Mouse (Mus musculus): ENCODE results near the gene Fcrl6. TPM values are rescaled to one million over a fixed set of nuclear protein-coding genes. Genes with fewer than 3 reads are reported as not detected.

Gene Fcrl6
- polyA plus RNA-seq, 1 experiment: not detected

DNA sequence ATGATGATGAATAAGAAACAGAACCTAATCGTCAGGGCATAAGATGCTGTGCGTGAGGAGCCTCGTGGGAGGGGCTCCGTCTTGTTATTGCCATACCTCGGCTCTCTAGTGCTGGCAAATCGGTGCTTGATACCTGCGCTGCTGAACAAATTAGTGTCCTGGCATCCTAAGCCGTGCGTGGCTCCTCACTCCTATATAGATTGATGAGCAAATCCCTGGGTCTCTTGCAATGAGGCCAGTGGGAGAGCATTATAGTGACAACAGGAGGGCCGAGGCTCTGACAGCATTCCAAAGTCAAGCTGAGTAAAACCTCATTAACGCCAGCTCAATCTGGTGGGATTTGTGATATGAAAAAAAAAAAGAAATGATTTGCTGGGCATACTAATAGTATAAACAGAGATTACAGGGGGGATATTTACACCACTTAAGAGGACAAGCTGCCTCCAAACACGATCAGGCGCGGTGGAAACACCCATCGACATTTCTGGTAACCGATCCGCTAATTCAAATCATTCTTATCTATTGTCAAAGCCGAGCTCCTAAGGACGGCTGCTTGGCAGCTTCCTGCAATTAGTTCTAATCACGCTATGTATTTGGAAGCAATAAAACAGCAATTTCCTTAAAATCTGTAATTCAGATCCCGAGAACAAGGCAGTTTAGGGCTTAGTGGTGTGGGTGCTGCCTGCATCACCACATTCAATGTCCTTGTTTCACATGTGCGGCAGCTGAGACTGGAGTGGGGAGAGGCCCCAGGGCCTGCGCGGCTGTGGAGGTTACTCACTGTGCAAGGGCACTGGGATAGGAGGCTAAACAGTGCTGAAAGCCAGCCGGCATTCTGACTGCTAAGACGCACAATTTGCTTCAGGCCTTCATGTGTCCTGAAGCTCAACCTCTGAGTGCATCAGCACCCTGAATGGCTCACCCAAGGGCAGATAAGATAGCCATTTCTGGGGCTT lies 16.5 kb downstream of the Fcrl6 start:
- no peak overlapping the region for H3K4me3 ChIP-seq (ENCODE audit: insufficient read depth, low read depth, low read length)
- WGBS: 44% methylated on average over 26 of the region's 26 CpGs
- no peak for DNase-seq
- TF ChIP-seq POLR2A (IDR thresholded peaks at IDR 0.05; ENCODE audit: low read depth, low read length) (no peak), CTCF (conservative IDR thresholded peaks at IDR 0.05; ENCODE audit: insufficient read depth, insufficient read length, low read depth, low read length) (no peak)
- no peaks in the 10 kb centered on the region for H3K27me3 ChIP-seq (replicated peaks; ENCODE audit: control insufficient read depth, insufficient read depth, low read length)
- H3K4me1 ChIP-seq (ENCODE audit: control insufficient read depth, insufficient read depth, low read length): no peaks in the 10 kb centered on the region
- no peaks in the 10 kb centered on the region for H3K36me3 ChIP-seq (ENCODE audit: control insufficient read depth, insufficient read depth, low read length)
- H3K27ac ChIP-seq (ENCODE audit: insufficient read depth, low read depth, low read length): no peak overlapping the region

DNA sequence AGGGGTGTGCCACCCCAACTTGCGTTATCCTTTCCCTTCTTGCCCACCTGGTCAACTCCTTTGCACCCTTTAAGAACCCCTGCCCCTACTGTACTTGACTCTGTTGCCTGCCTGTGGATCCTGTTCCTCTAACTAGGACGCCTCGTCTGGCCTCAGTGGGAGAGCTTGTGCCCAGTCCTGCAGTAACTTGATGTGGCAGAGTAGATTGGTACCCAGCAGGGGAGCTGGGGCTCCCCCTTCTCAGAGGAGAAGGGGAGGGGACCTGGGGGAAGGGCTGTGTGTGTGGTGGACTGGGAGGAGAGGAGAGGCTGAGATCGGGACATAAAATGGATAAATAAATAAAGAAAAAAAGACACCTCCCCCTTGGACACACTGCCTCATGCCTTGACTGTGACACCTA lies 17.3 kb downstream of the Fcrl6 start:
- no peak overlapping the region for H3K4me3 ChIP-seq (ENCODE audit: insufficient read depth, low read depth, low read length)
- 47% methylated on average over 4 of the region's 4 CpGs for WGBS
- H3K36me3 ChIP-seq (ENCODE audit: control insufficient read depth, insufficient read depth, low read length): no peaks in the 10 kb centered on the region
- no peaks in the 10 kb centered on the region for H3K27me3 ChIP-seq (replicated peaks; ENCODE audit: control insufficient read depth, insufficient read depth, low read length)
- DNase-seq: no peak
- H3K4me1 ChIP-seq (ENCODE audit: control insufficient read depth, insufficient read depth, low read length): no peaks in the 10 kb centered on the region
- TF ChIP-seq CTCF (conservative IDR thresholded peaks at IDR 0.05; ENCODE audit: insufficient read depth, insufficient read length, low read depth, low read length) (no peak), POLR2A (IDR thresholded peaks at IDR 0.05; ENCODE audit: low read depth, low read length) (no peak)
- no peak overlapping the region for H3K27ac ChIP-seq (ENCODE audit: insufficient read depth, low read depth, low read length)

DNA sequence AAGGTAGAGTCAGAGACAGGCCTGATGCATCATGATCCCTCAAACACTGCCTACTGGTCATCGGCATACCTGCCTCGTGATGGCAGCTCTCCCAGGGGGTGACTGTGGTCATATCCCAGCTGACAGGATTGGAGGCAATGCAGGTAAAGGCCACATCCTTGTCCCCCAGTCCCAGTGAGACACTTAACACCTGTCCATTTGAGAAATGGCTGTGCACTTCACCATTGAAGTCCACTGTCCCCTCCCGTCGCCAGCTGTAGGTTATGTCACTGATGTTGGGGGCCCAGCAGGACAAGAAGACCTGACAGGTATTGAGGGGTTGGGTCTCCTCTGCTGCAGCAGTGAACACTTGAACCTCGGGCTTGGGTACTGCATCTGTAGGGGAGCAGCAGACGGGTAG lies 18.1 kb downstream of the Fcrl6 start:
- Histone ChIP-seq H3K4me3 (ENCODE audit: insufficient read depth, low read depth, low read length) (no peak overlapping the region), H3K27me3 (replicated peaks; ENCODE audit: control insufficient read depth, insufficient read depth, low read length) (no peaks in the 10 kb centered on the region), H3K27ac (ENCODE audit: insufficient read depth, low read depth, low read length) (no peak overlapping the region), H3K4me1 (ENCODE audit: control insufficient read depth, insufficient read depth, low read length) (no peaks in the 10 kb centered on the region), H3K36me3 (ENCODE audit: control insufficient read depth, insufficient read depth, low read length) (no peaks in the 10 kb centered on the region)
- TF ChIP-seq POLR2A (IDR thresholded peaks at IDR 0.05; ENCODE audit: low read depth, low read length): no peak
- no peak for TF ChIP-seq CTCF (conservative IDR thresholded peaks at IDR 0.05; ENCODE audit: insufficient read depth, insufficient read length, low read depth, low read length)
- WGBS: 84% methylated on average over 6 of the region's 6 CpGs
- no peak for DNase-seq

DNA sequence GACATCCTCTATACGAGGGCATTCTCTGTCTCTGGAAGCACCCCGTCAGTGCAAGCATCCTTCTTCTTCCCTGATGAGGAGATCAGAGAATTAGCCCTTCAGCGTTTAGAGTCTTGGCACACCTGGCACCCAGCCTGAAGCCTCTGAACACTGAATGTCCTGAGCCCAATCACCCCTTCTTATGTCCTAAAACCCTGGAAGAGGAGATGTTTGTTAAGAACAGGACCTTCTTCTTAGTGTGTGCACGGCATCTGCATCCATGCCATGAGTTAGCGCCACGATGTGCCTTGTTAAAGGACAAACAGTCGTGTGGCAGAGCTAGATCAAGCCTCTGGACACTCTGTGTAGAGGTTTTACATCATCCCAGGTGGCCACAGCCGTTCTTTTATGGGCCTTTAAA lies 19.9 kb downstream of the Fcrl6 start:
- Histone ChIP-seq H3K27me3 (replicated peaks; ENCODE audit: control insufficient read depth, insufficient read depth, low read length) (no peaks in the 10 kb centered on the region), H3K27ac (ENCODE audit: insufficient read depth, low read depth, low read length) (no peak overlapping the region), H3K36me3 (ENCODE audit: control insufficient read depth, insufficient read depth, low read length) (no peaks in the 10 kb centered on the region), H3K4me3 (ENCODE audit: insufficient read depth, low read depth, low read length) (no peak overlapping the region), H3K4me1 (ENCODE audit: control insufficient read depth, insufficient read depth, low read length) (no peaks in the 10 kb centered on the region)
- no peak for TF ChIP-seq POLR2A (IDR thresholded peaks at IDR 0.05; ENCODE audit: low read depth, low read length)
- no peak for TF ChIP-seq CTCF (conservative IDR thresholded peaks at IDR 0.05; ENCODE audit: insufficient read depth, insufficient read length, low read depth, low read length)
- WGBS: 88% methylated on average over 8 of the region's 8 CpGs
- no peak for DNase-seq

DNA sequence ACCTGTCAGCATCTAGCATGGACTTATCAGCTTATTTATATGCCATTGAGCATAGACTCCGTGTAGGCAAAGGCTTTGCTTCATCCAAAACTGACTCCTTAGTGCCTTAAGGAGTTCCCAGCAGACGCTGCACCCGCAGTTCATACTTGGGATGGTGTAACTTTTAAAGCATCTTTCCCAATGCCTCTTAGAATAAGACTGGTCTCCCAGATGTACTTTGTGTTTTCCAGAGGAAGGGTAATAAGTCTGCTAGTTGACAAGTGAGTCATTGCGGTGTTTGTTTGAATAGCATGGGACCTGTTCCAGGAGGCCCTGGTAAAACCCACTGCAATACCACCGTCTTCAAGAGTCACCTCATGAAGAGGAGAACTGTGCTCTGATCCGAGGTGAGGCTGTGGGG lies 22.2 kb downstream of the Fcrl6 start:
- Histone ChIP-seq H3K27me3 (replicated peaks; ENCODE audit: control insufficient read depth, insufficient read depth, low read length) (no peaks in the 10 kb centered on the region), H3K27ac (ENCODE audit: insufficient read depth, low read depth, low read length) (no peak overlapping the region), H3K36me3 (ENCODE audit: control insufficient read depth, insufficient read depth, low read length) (no peaks in the 10 kb centered on the region), H3K4me1 (ENCODE audit: control insufficient read depth, insufficient read depth, low read length) (no peaks in the 10 kb centered on the region), H3K4me3 (ENCODE audit: insufficient read depth, low read depth, low read length) (no peak overlapping the region)
- TF ChIP-seq CTCF (conservative IDR thresholded peaks at IDR 0.05; ENCODE audit: insufficient read depth, insufficient read length, low read depth, low read length) (no peak), POLR2A (IDR thresholded peaks at IDR 0.05; ENCODE audit: low read depth, low read length) (no peak)
- 69% methylated on average over 6 of the region's 6 CpGs for WGBS
- DNase-seq: no peak

DNA sequence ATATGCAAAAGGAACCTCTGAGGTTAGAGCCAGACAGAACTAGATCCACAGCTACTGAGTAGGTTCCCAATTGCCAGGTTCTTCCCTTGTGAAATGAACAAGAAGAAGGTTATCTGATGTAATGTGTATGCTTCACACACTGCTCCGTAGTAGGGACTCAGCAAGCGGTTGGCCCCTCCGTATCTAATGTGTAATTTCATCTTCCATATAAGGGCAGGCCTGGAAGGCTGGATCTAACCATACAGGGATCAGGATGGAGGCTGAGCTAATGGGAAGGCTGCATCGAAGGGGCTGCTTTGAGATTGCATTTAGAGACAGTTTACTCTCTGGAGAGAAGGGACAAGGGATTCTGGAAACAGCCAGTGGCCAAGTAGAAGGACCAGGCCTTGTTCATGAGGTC lies 34.6 kb downstream of the Fcrl6 start:
- no peak for TF ChIP-seq CTCF (conservative IDR thresholded peaks at IDR 0.05; ENCODE audit: insufficient read depth, insufficient read length, low read depth, low read length)
- TF ChIP-seq POLR2A (IDR thresholded peaks at IDR 0.05; ENCODE audit: low read depth, low read length): no peak
- Histone ChIP-seq H3K27me3 (replicated peaks; ENCODE audit: control insufficient read depth, insufficient read depth, low read length) (no peaks in the 10 kb centered on the region), H3K4me1 (ENCODE audit: control insufficient read depth, insufficient read depth, low read length) (no peaks in the 10 kb centered on the region), H3K27ac (ENCODE audit: insufficient read depth, low read depth, low read length) (no peak overlapping the region), H3K4me3 (ENCODE audit: insufficient read depth, low read depth, low read length) (no peak overlapping the region), H3K36me3 (ENCODE audit: control insufficient read depth, insufficient read depth, low read length) (no peaks in the 10 kb centered on the region)
- no peak for DNase-seq
- 65% methylated on average over 4 of the region's 4 CpGs for WGBS

DNA sequence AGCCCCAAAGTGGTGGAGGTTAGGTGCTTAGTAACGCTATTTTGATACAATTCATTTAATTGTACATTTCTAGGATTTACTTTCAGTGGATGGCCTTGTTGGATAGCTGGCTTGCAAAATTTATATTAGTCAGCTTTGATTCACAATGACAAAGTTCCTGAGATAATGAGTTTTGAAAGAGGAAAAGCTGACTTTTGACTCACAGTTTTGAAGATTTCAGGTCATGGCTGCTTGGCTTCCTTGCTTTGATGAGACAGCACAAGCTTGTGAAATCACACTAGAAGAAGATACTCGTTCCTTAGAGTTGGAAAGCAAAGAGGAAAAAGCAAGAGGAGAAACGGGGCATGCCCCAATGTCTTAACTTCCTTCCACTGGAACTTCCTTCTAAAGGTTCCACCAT lies 36.2 kb downstream of the Fcrl6 start:
- Histone ChIP-seq H3K36me3 (ENCODE audit: control insufficient read depth, insufficient read depth, low read length) (no peaks in the 10 kb centered on the region), H3K4me1 (ENCODE audit: control insufficient read depth, insufficient read depth, low read length) (peaks cover 5% of the 10 kb centered on the region), H3K4me3 (ENCODE audit: insufficient read depth, low read depth, low read length) (no peak overlapping the region), H3K27me3 (replicated peaks; ENCODE audit: control insufficient read depth, insufficient read depth, low read length) (no peaks in the 10 kb centered on the region), H3K27ac (ENCODE audit: insufficient read depth, low read depth, low read length) (no peak overlapping the region)
- no peak for DNase-seq
- WGBS: 70% methylated on average over 3 of the region's 3 CpGs
- TF ChIP-seq CTCF (conservative IDR thresholded peaks at IDR 0.05; ENCODE audit: insufficient read depth, insufficient read length, low read depth, low read length) (no peak), POLR2A (IDR thresholded peaks at IDR 0.05; ENCODE audit: low read depth, low read length) (no peak)

Data from kidney, adult 2 months (tissue).